Mouse (Mus musculus) liver, adult 2 months (tissue): ENCODE results near the gene Tex19.2. TPM values are rescaled to one million over a fixed set of nuclear protein-coding genes. Genes with fewer than 3 reads are reported as not detected.
"Not testable (repeated sequence)": the region's sequence is repeated elsewhere in the genome, so short reads cannot be mapped to it uniquely, and the experiment has no call there.

Experiments used
- DNase-seq: peaks from one replicate; pipeline ENCODE4 v3.0.0-alpha.2; 2011; ENCODE audit warnings: low read depth, low spot score; ENCODE audit errors: extremely low read depth
- H3K27ac ChIP-seq: fragments of 200-500 bp; replicated peaks from 2 replicates; pipeline ENCODE4 v1.5.1; 2012; ENCODE audit warnings: low read depth, mild to moderate bottlenecking, control low read depth, inconsistent platforms, low read length; ENCODE audit not compliant: insufficient read depth
- H3K27me3 ChIP-seq: fragments of 200-500 bp; 2 replicates; pipeline ENCODE4 v1.6.1; 2012; ENCODE audit warnings: mild to moderate bottlenecking, moderate library complexity, low read length, inconsistent platforms; ENCODE audit not compliant: control insufficient read depth, insufficient read depth
- H3K36me3 ChIP-seq: fragments of 200-500 bp; 2 replicates; pipeline ENCODE4 v1.6.1; 2012; ENCODE audit warnings: low read length, inconsistent platforms; ENCODE audit not compliant: control insufficient read depth, insufficient read depth
- H3K4me1 ChIP-seq: fragments of 200-500 bp; 2 replicates; pipeline ENCODE4 v1.6.1; 2011; ENCODE audit warnings: low read length; ENCODE audit not compliant: control insufficient read depth, insufficient read depth
- H3K4me3 ChIP-seq: fragments of 200-500 bp; 2 replicates; pipeline ENCODE4 v1.5.1; 2011; ENCODE audit warnings: low read depth, mild to moderate bottlenecking, control low read depth, low read length, moderate library complexity; ENCODE audit not compliant: insufficient read depth
- H3K79me2 ChIP-seq: fragments of 200-500 bp; 2 replicates; pipeline ENCODE4 v1.6.1; 2012; ENCODE audit warnings: inconsistent platforms, mild to moderate bottlenecking, low read length, moderate library complexity; ENCODE audit not compliant: control insufficient read depth, insufficient read depth
- H3K9ac ChIP-seq: fragments of 200-500 bp; 2 replicates; pipeline ENCODE4 v1.6.1; 2012; ENCODE audit warnings: low read depth, mild to moderate bottlenecking, control low read depth, inconsistent platforms, low read length
- CTCF ChIP-seq: fragments of 200-500 bp; IDR thresholded peaks from 2 replicates; pipeline ENCODE4 v1.5.1; 2011; ENCODE audit warnings: low read depth, low read length, control low read depth
- POLR2A ChIP-seq: fragments of 200-500 bp; IDR thresholded peaks from 2 replicates; pipeline ENCODE4 v1.6.1; 2011; ENCODE audit warnings: low read length, control low read depth; ENCODE audit not compliant: insufficient read depth; ENCODE audit errors: extremely low read depth
- WGBS: fragments of 180-500 bp; shearing (Covaris S2); methylation state at CpG from one replicate; pipeline ENCODE4 v1.1.7; 2018; 5-methylcytosine and 5-hydroxymethylcytosine counted together
- polyA plus RNA-seq: library from polyadenylated mRNA; depleted of rRNA; stranded (reverse); fragments of >200 nt; gene quantifications from 2 replicates; pipeline ENCODE4 v1.2.3, GENCODE M21; 2012; rRNA removed
- total RNA-seq: library from RNA; depleted of rRNA; stranded (reverse); fragments of >200 nt; gene quantifications from 2 replicates; pipeline ENCODE4 v1.2.3, GENCODE M21; 2014; rRNA removed

Gene Tex19.2
- total and polyA plus RNA-seq, 2 experiments: not detected

DNA sequence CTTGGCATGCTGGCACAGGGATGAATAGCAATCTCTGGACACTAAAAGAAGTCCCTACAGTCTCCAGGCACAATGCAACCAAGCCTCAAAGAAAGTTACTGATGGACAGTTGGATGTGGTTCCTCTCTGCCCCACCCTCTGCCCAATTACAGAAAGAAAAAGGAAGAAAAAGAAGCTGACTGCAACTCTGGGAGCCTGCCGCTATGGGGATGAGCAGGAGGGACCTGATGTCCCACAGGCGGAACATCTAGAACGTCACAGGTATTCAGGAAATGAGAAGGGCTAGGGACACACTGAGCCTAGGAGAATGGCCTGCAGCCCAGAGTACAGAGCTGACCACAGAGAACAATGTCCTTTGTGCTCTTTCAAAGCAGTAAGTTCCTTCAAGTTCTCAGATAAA, 36.2 kb downstream of the Tex19.2 start:
- H3K4me3 ChIP-seq: no peak overlapping the region
- no peaks in the 10 kb centered on the region for H3K36me3 ChIP-seq
- TF ChIP-seq POLR2A (no peak), CTCF (no peak)
- no peaks in the 10 kb centered on the region for H3K27me3 ChIP-seq
- WGBS: 75% methylated on average over 3 of the region's 3 CpGs
- peak overlapping the region; percentile 49 for H3K27ac ChIP-seq
- no peak overlapping the region for H3K9ac ChIP-seq
- DNase-seq: no peak
- H3K4me1 ChIP-seq: peaks cover 3% of the 10 kb centered on the region; the same call in 1 of the 2 replicates
- no peaks in the 10 kb centered on the region for H3K79me2 ChIP-seq

DNA sequence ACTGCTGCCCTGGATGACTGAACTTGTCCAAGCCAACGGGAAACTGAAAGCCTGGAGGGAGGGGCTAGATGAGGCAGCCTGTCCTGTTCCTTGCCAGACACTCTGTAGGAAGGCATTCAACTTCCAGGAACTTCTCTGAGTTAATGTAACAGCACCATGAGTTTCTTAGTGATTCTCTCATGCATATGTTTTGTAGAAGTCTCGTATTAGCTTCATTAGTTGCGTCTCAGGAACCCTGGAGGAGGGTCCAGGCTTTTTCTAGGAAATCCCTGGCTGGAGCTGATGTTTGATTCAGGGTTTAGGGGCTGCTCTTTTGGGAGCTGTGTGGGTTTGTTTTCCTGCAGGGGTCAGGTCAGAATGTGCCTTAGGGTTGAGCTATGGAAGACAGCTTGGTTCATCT, 37.4 kb downstream of the Tex19.2 start, which contains the start of gene Sectm1a:
Gene Sectm1a, minus strand, starts transcription at position 101 of the 400 bp plus-strand sequence.
- TF ChIP-seq POLR2A (no peak), CTCF (no peak)

DNA sequence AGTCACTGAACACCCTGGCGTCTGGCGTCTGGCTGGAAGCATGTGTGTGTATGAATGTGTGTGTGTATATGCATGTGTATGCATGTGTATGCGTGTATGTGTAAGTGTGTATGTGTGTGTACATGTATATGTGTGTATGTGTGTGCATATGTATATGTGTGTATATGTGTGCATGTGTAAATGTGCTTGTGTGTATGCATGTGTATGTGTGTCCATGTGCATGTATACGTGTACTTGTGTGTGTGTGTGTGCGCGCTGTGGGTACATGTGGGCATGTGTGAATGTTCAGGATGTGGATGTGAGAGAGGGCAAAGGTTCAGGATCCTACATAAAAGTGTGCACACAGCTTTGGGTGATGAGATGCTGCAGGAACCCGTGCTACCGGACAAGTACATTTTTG, 38.1 kb downstream of the Tex19.2 start:
- DNase-seq: no peak
- TF ChIP-seq POLR2A (no peak), CTCF (no peak)
- Histone ChIP-seq H3K4me1 (no peaks in the 10 kb centered on the region), H3K9ac (no peak overlapping the region), H3K27me3 (no peaks in the 10 kb centered on the region), H3K27ac (no peak overlapping the region), H3K4me3 (no peak overlapping the region), H3K79me2 (no peaks in the 10 kb centered on the region), H3K36me3 (no peaks in the 10 kb centered on the region)
- WGBS: 95% methylated on average over 8 of the region's 8 CpGs

More for the DNA sequence above, 37.4 kb downstream of the Tex19.2 start, which contains the start of gene Sectm1a:
- Histone ChIP-seq H3K27ac (no peak within 1 kb of the TSS), H3K27me3 (no peaks in the 10 kb centered on the region), H3K36me3 (no peaks in the 10 kb centered on the region), H3K4me3 (no peak within 1 kb of the TSS), H3K79me2 (no peaks in the 10 kb centered on the region), H3K4me1 (0 out of 2 replicates have a peak, but pooled peaks cover 3% of the 10 kb centered on the region), H3K9ac (peak within 1 kb of the TSS; percentile 37)
- WGBS: 79% methylated on average over 3 of the region's 3 CpGs
- DNase-seq: no peak

- Histone ChIP-seq H3K27ac (no peak overlapping the region), H3K27me3 (no peaks in the 10 kb centered on the region), H3K9ac (no peak overlapping the region), H3K4me3 (no peak overlapping the region), H3K79me2 (no peaks in the 10 kb centered on the region), H3K4me1 (no peaks in the 10 kb centered on the region), H3K36me3 (no peaks in the 10 kb centered on the region)
- no peak for DNase-seq
- 79% methylated on average over 5 of the region's 5 CpGs for WGBS
- no peak for TF ChIP-seq POLR2A
- no peak for TF ChIP-seq CTCF
Observed at GRCm38 (mm10) chr11:121075655-121076054, 42.8 kb downstream of the Tex19.2 start.

- not testable (repeated sequence) for DNase-seq, H3K27me3 ChIP-seq, H3K4me1 ChIP-seq, H3K36me3 ChIP-seq, H3K4me3 ChIP-seq, H3K9ac ChIP-seq, H3K27ac ChIP-seq, H3K79me2 ChIP-seq
- WGBS: 97% methylated on average over 12 of the region's 16 CpGs
Observed at GRCm38 (mm10) chr11:121069662-121070061, 48.8 kb downstream of the Tex19.2 start.

DNA sequence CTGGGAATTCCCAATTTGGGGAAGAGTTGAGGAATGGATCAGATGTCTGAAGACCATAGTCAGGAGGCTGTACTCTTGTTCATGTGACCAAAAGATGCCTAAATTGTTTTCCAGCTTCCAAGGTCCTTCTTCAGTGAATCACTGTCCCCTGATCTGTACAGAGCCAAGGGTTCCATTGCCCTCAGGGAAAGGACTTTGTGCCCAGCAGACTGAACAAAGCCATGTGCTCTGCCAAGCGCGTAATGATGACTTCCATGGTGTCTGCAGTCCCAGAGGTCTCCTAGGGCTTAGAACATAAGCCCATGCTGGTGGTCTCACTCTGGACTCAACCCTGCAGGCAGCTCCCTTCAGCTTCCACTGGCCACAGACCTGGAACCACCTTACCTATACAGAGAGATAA, 50.6 kb downstream of the Tex19.2 start:
- no peaks in the 10 kb centered on the region for H3K27me3 ChIP-seq
- 94% methylated on average over 2 of the region's 2 CpGs for WGBS
- no peaks in the 10 kb centered on the region for H3K36me3 ChIP-seq
- H3K79me2 ChIP-seq: no peaks in the 10 kb centered on the region
- no peak overlapping the region for H3K9ac ChIP-seq
- H3K27ac ChIP-seq: no peak overlapping the region
- DNase-seq: no peak
- no peak for TF ChIP-seq CTCF
- TF ChIP-seq POLR2A: no peak
- peaks cover 2% of the 10 kb centered on the region; the same call in 1 of the 2 replicates for H3K4me1 ChIP-seq
- H3K4me3 ChIP-seq: no peak overlapping the region

Other genes with a start within 250 kb of the Tex19.2 start
- gene Ccdc57, start 185.8 kb downstream of the Tex19.2 start, total RNA-seq: 1.5 and 2.3 TPM in 2 replicates
- 0.80 and 1.1 TPM in 2 replicates for gene Ccdc57, start 185.8 kb downstream of the Tex19.2 start, polyA plus RNA-seq
- 0.28 and 0.47 TPM in 2 replicates for gene Slc16a3, start 170.2 kb downstream of the Tex19.2 start, total RNA-seq
- gene Slc16a3, start 170.2 kb downstream of the Tex19.2 start, polyA plus RNA-seq: 0.51 and 0.52 TPM in 2 replicates
- 28.3 and 31.8 TPM in 2 replicates for gene Csnk1d, start 127.3 kb downstream of the Tex19.2 start, total RNA-seq
- 34.2 and 36.4 TPM in 2 replicates for gene Csnk1d, start 127.3 kb downstream of the Tex19.2 start, polyA plus RNA-seq
- gene Cd7, start 79.3 kb downstream of the Tex19.2 start, total RNA-seq: 0.20 and 0.55 TPM in 2 replicates
- 1.5 and 3.4 TPM in 2 replicates for gene Cd7, start 79.3 kb downstream of the Tex19.2 start, polyA plus RNA-seq
- not detected in 2 replicates for gene Sectm1b, start 55.1 kb downstream of the Tex19.2 start, total RNA-seq
- gene Sectm1b, start 55.1 kb downstream of the Tex19.2 start, polyA plus RNA-seq: 0.11 and 0.18 TPM in 2 replicates
- 0.55 and 0.67 TPM in 2 replicates for gene Sectm1a, start 37.5 kb downstream of the Tex19.2 start, total RNA-seq
- gene Sectm1a, start 37.5 kb downstream of the Tex19.2 start, polyA plus RNA-seq: 0.76 and 0.81 TPM in 2 replicates
- not detected in 2 replicates for gene Tex19.1, start 27.5 kb upstream of the Tex19.2 start, total RNA-seq
- gene Tex19.1, start 27.5 kb upstream of the Tex19.2 start, polyA plus RNA-seq: not detected in 2 replicates
- not detected in 2 replicates for gene Uts2r, start 41.6 kb upstream of the Tex19.2 start, total RNA-seq
- not detected in 2 replicates for gene Uts2r, start 41.6 kb upstream of the Tex19.2 start, polyA plus RNA-seq
- 6.1 and 7.5 TPM in 2 replicates for gene Hexdc, start 85.8 kb upstream of the Tex19.2 start, total RNA-seq
- 7.4 and 11.6 TPM in 2 replicates for gene Hexdc, start 85.8 kb upstream of the Tex19.2 start, polyA plus RNA-seq
- gene Ogfod3, start 86.0 kb upstream of the Tex19.2 start, total RNA-seq: 5.4 and 7.9 TPM in 2 replicates
- 8.2 and 8.6 TPM in 2 replicates for gene Ogfod3, start 86.0 kb upstream of the Tex19.2 start, polyA plus RNA-seq
- gene Cybc1, start 110.6 kb upstream of the Tex19.2 start, total RNA-seq: 8.0 TPM in 2 replicates
- 8.2 and 10.9 TPM in 2 replicates for gene Cybc1, start 110.6 kb upstream of the Tex19.2 start, polyA plus RNA-seq
- 39.8 and 44.3 TPM in 2 replicates for gene Narf, start 118.6 kb upstream of the Tex19.2 start, total RNA-seq
- gene Narf, start 118.6 kb upstream of the Tex19.2 start, polyA plus RNA-seq: 39.5 and 45.3 TPM in 2 replicates
- gene Foxk2, start 141.3 kb upstream of the Tex19.2 start, total RNA-seq: 4.3 and 6.4 TPM in 2 replicates
- gene Foxk2, start 141.3 kb upstream of the Tex19.2 start, polyA plus RNA-seq: 12.2 and 17.5 TPM in 2 replicates
- 27.6 and 30.0 TPM in 2 replicates for gene Wdr45b, start 235.8 kb upstream of the Tex19.2 start, total RNA-seq
- gene Wdr45b, start 235.8 kb upstream of the Tex19.2 start, polyA plus RNA-seq: 34.8 and 45.1 TPM in 2 replicates